Mouse (Mus musculus): ENCODE results near the gene Pex5l. TPM values are rescaled to one million over a fixed set of nuclear protein-coding genes. Genes with fewer than 3 reads are reported as not detected.

The Pex5l gene
- total RNA-seq, 2 experiments from 2014 or later: 0.20 to 0.38 TPM

GRCm38 (mm10) chr3:33068146-33068545 is 74.9 kb downstream of the Pex5l start:
- DNase-seq: no peak
- intact Hi-C loops (cut with DNase I): no loop called here

- no peak for DNase-seq
- intact Hi-C loops (cut with DNase I): no loop called here
Measured at GRCm38 (mm10) chr3:33063590-33063989, 79.5 kb downstream of the Pex5l start.

GRCm38 (mm10) chr3:33061428-33061827 is 81.6 kb downstream of the Pex5l start:
- DNase-seq: no peak
- intact Hi-C loops (cut with DNase I): no loop called here

DNA sequence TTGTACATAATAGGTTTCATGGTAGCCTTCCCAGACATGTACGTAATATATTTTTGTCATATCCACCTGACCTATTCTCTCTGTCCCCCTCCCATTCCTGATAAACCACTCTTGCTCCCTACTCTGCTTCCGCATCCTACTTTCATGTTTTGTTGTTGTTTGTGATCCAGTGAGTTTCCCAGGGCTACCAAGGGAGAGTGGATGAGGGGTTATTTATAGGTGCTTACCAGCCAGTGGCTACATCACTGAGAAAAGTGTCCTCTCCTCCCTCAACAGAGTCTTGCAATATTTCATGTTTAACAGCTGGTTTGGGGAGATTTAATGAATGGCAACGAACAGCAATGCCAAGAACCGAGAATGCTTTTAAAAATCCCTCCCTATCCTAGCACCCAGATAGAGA is 82.0 kb downstream of the Pex5l start:
- intact Hi-C loops (cut with DNase I): no loop called here
- no peak for DNase-seq

GRCm38 (mm10) chr3:33060343-33060937 is 82.6 kb downstream of the Pex5l start:
- DNase-seq: no peak
- intact Hi-C loops (cut with DNase I): no loop called here

DNA sequence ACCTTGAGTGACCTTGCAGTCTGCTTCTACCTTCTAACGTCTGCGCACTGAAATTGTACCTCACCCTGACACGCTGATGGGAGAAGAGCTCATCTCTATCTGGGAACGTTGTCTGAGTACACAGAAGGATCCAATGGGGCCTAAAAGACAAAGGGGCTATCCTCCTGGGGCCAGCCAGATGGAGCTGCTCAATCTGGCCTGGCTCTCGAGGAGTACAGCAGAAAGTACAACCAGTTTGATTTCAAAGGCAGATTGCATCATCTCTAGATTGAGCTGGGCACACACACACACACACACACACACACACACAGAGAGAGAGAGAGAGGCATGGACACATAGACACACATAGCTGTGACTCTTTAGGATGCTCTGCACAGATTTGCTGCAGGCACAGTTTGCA is 94.7 kb downstream of the Pex5l start:
- DNase-seq: no peak
- intact Hi-C loops (cut with DNase I): no loop called here

GRCm38 (mm10) chr3:33044799-33045106 is 98.3 kb downstream of the Pex5l start:
- DNase-seq: no peak
- intact Hi-C loops (cut with DNase I): loop anchor here (2.0 kb wide), 1 partner anchor 746 kb away; no protein-coding TSS in a partner anchor

GRCm38 (mm10) chr3:33043896-33044798 is 98.9 kb downstream of the Pex5l start:
- peak in 1 of 2 experiments; percentile 11 for DNase-seq
- intact Hi-C loops (cut with DNase I): loop anchor here (2.0 kb wide), 2 partner anchors 99 to 747 kb away; partner anchors contain the start of gene Pex5l

DNA sequence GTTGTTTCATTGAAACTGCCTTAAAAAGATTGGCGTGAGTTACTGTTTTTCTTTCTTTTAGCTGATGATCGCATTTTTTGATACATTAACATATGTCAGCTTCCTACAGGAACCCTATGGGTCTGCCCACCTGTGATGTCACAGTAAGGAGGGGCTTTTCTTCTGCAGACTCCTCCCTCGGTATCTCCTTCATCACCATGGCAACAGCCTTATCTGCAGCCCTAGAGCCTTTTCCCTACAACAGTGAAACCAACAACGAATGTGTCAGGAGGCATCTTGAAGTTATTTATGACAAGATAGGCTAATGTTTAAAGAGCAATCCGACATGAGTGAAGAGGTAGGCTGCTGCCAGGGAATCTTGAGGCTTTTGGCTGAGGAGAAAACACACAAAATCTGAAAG is 118.5 kb downstream of the Pex5l start:
- intact Hi-C loops (cut with DNase I): no loop called here
- DNase-seq: no peak

DNA sequence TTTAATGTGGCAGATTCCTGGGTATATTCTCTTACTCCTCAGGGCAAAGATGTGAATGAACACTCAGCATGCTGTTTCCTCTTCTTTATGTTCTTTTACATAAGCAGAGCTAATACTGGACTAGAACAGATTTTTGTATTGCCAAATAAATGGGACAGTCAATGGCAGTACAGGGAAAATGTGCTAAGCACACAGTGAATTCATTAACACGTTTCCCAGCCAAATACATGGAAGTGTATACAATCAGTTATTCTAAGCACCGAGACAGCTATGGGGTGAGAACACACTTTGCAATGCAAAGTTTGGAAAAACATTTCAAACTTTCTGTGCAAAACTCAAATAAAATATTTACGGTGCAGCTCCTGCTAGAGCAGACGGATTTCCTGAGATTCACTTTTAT is 139.1 kb downstream of the Pex5l start:
- no peak for DNase-seq
- intact Hi-C loops (cut with DNase I): no loop called here

GRCm38 (mm10) chr3:33001769-33002168 is 141.3 kb downstream of the Pex5l start:
- no peak for DNase-seq
- intact Hi-C loops (cut with DNase I): no loop called here

GRCm38 (mm10) chr3:33000383-33001015 is 142.5 kb downstream of the Pex5l start:
- intact Hi-C loops (cut with DNase I): no loop called here
- no peak for DNase-seq

DNA sequence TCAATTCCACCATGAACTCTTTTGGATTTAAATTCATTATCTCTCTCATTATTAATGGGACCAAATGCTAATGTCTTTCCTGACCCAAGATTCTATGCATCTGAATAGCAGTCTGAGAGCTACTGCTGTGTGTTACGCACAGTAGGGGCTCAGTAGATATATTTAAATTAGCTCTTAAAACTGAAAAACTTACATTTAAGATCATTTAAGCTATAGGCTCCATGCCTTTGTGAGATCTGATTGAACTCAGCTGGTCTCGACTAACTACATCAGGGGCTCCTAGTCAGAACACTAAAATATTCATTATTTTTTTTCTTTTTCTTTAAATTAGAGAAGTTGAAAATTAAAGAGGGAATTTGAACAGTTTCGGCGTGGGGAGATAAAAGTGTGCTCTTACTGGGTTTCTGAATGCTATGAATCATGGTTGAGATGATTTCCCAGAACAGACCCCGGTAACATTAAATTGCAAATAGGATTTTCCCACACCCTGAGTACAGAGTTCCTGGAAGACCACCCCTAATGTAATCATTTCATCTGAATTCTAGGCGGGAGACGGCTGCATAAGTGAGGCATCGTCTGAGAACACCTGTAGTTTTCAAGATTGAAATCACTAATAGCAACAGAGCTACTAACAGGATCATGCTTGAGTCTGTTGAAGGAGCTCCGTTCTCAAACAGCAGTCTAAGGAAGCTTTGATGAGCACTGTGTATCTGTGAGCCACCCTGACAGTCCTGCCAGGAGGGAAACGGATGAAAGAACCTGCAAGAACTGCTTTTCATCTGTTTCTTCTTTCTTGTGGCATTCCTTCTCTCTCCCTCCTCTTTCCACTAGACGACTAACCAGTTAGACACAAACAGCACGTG is 151.1 kb downstream of the Pex5l start:
- DNase-seq: no peak
- intact Hi-C loops (cut with DNase I): no loop called here

DNA sequence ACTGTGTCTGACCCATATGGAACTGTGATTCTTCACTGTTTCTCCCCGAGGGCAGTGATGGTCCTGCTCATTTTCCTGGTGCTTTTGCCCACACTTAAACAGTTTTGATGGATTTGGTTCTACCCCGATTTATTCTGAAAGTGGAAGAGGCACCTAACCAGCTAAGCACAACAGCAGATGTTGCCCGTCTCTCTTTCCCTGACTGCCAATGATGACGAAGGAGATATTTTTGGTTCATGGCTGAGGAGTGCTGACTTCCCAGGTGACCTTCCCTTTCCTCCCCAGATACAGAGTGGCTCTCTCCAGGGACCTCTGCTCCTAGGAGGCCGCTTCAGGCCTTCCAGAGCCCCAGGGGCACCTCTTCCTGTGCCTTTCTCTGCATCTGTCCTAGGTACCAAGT is 155.2 kb downstream of the Pex5l start:
- peak; percentile 2 to 16 for DNase-seq
- intact Hi-C loops (cut with DNase I): no loop called here

DNA sequence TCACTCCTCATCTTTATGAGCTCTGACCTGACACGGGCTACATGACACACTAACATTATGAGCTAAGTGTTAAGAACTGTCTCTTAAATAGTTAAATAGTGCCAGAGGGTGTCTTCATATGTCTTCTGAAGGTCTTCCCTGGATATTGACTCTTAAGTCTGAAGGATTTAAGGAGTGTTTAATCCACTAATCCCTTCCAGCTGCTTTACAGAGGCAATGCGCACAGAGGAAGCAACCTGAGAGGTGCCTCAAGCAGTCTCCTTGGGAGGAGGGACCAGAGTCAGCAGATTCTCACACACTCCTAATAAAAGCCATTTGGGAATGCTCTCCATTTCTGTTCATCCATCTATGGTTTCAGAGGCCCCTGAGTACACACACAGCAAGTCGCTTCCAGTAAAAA is 157.9 kb downstream of the Pex5l start:
- no peak for DNase-seq
- intact Hi-C loops (cut with DNase I): no loop called here

- no peak for DNase-seq
- intact Hi-C loops (cut with DNase I): no loop called here
Measured at GRCm38 (mm10) chr3:32979981-32980380, 163.1 kb downstream of the Pex5l start.

- DNase-seq: no peak
- intact Hi-C loops (cut with DNase I): no loop called here
Measured at GRCm38 (mm10) chr3:32979238-32979637, 163.8 kb downstream of the Pex5l start.

DNA sequence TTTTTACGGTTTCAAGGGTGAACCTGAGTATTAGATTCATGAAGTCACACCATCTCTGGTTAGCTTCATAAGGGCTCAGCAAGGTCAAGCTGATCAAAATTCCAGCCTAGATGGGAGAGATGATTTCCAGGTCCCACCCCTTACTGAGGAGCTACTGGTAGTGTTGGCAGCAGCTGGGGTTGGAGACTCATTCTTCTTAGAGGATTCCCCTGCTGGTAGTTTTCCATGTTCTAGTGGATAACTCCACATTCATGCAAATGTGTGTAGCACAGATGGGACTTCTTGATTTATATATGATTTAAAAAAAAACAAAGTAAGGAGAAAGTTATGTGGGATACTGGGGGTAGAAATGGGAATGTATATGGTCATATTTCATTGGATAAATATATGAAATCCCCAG is 172.8 kb downstream of the Pex5l start:
- DNase-seq: no peak
- intact Hi-C loops (cut with DNase I): no loop called here

DNA sequence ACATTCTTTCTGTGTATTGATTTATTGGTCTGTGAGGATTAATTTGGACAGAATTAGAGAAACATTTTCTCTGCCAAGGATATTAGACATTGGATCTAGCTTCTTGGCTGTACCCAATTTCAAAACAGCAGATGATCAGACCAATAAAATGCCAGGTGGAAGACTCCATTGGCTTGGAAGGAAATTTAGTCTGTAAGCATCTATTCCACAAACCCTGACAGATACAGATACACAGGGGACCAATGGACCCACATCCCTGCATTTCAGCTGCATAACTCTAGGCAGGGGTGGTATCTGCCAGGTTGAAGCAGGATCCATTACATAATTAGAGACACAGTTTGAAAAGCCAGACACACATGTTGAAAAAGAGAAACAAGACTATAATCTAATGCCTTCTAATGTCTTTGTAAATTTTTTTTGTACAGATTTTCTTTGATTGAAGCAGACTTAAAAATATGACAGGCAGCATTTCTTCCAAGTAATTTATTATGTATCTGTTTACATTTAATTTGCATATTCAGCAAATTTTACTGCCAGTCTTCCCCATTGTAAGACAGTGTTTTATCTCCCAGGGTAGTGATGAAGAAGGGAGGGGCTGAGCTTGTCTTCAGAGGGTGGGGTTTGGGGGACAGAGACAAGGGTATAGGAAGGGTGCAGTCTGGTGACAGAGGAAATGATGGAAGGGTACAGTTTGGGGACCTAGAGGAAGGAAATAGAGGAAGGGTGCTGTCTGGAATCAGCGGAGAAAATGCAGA is 174.2 kb downstream of the Pex5l start:
- intact Hi-C loops (cut with DNase I): loop anchor here (5.0 kb wide), 1 partner anchor 823 kb away; no protein-coding TSS in a partner anchor

DNA sequence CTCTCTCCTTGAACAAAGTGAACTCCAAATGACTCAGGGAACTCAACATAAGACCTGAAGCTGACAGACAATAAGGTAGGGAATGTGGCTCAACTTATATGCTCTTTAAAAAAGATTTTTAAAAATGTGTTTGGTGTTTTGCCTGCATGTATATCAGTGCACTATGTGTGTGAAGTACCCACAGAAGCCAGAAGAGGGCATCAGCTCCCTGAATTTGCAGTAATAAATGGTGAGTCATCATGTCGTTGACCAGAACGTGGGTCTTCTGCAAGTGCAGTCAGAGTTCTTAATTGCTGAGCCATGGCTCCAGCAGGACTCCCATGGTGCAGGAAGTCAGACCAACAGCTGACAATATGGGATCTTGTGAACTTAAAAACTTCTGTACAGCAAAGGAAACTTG is 177.5 kb downstream of the Pex5l start:
- intact Hi-C loops (cut with DNase I): loop anchor here (5.0 kb wide), 1 partner anchor 827 kb away; no protein-coding TSS in a partner anchor
- DNase-seq: peak; percentile 6 to 21

More for the DNA sequence above, 174.2 kb downstream of the Pex5l start:
- DNase-seq: no peak

All from heart, postnatal 10 days (tissue).